Mouse (Mus musculus) ovary, postnatal 36 days (tissue): ENCODE data around the gene Sult1c2.
"Not testable (repeated sequence)": the region's sequence is repeated elsewhere in the genome, so short reads cannot be mapped to it uniquely, and the experiment has no call there.

Experiments
- DNase-seq: peaks from one replicate; pipeline ENCODE4 v3.0.0; 2022; ENCODE audit warnings: low spot score, mixed read lengths

Sult1c2 gene

GRCm38 (mm10) chr17:53846206-53846605, at the start of gene Sult1c2:
Gene Sult1c2, minus strand, starts transcription at chr17:53846339.
- no peak for DNase-seq

GRCm38 (mm10) chr17:53879006-53879675, 33.0 kb upstream of the Sult1c2 start:
- DNase-seq: not testable (repeated sequence)

GRCm38 (mm10) chr17:53874433-53874832, 28.3 kb upstream of the Sult1c2 start:
- DNase-seq: no peak

- no peak for DNase-seq
Measured at GRCm38 (mm10) chr17:53872192-53872591, 26.1 kb upstream of the Sult1c2 start.

GRCm38 (mm10) chr17:53869931-53870330, 23.8 kb upstream of the Sult1c2 start:
- DNase-seq: no peak

GRCm38 (mm10) chr17:53865260-53865955, 19.3 kb upstream of the Sult1c2 start:
- DNase-seq: no peak

- DNase-seq: no peak
Measured at GRCm38 (mm10) chr17:53860548-53860947, 14.4 kb upstream of the Sult1c2 start.

- DNase-seq: no peak
Measured at GRCm38 (mm10) chr17:53854992-53855391, 8.9 kb upstream of the Sult1c2 start.

GRCm38 (mm10) chr17:53845796-53846195, 343 bp downstream of the Sult1c2 start:
- DNase-seq: no peak

- no peak for DNase-seq
Measured at GRCm38 (mm10) chr17:53833366-53833765, 12.8 kb downstream of the Sult1c2 start.

- DNase-seq: not testable (repeated sequence)
Measured at GRCm38 (mm10) chr17:53803974-53804373, 42.2 kb downstream of the Sult1c2 start.

- DNase-seq: no peak
Measured at GRCm38 (mm10) chr17:53783381-53783780, 62.8 kb downstream of the Sult1c2 start.
